Mouse (Mus musculus) heart, adult 2 months (tissue): Measurements from ENCODE around the gene Wdr26. TPM values are rescaled to one million over a fixed set of nuclear protein-coding genes. Genes with fewer than 3 reads are reported as not detected.
A peak's percentile ranks its signal among the peaks of the same experiment; 100 is the strongest.

Experiments used
- DNase-seq, 2 experiments: peaks; one replicate each; pipeline ENCODE4 v3.0.0; 2021
- H3K27ac ChIP-seq: fragments of 200-600 bp; 2 replicates; pipeline ENCODE4 v1.8.1; 2022
- H3K27me3 ChIP-seq: fragments of 200-500 bp; 2 replicates; pipeline ENCODE4 v1.6.1; 2012; ENCODE audit warnings: mild to moderate bottlenecking, low read length, inconsistent platforms, mixed read lengths; ENCODE audit not compliant: control insufficient read depth, insufficient read depth
- H3K36me3 ChIP-seq: fragments of 200-500 bp; 2 replicates; pipeline ENCODE4 v1.6.1; 2012; ENCODE audit warnings: low read length, inconsistent platforms; ENCODE audit not compliant: control insufficient read depth, insufficient read depth
- H3K4me1 ChIP-seq: fragments of 200-500 bp; 2 replicates; pipeline ENCODE4 v1.6.1; 2011; ENCODE audit warnings: low read length; ENCODE audit not compliant: control insufficient read depth, insufficient read depth
- H3K4me3 ChIP-seq: fragments of 200-600 bp; 2 replicates; pipeline ENCODE4 v1.8.1; 2022
- H3K79me2 ChIP-seq: fragments of 200-500 bp; replicated peaks from 2 replicates; pipeline ENCODE4 v1.6.1; 2012; ENCODE audit warnings: mild to moderate bottlenecking, inconsistent platforms, low read length, moderate library complexity, mixed read lengths; ENCODE audit not compliant: control insufficient read depth, insufficient read depth
- H3K9ac ChIP-seq: fragments of 200-500 bp; 2 replicates; pipeline ENCODE4 v1.6.1; 2012; ENCODE audit warnings: low read depth, mild to moderate bottlenecking, control low read depth, inconsistent platforms, low read length, mixed read lengths
- CTCF ChIP-seq: fragments of 200-600 bp; IDR thresholded peaks from 2 replicates; pipeline ENCODE4 v1.8.1; 2022; ENCODE audit warnings: antibody characterized with exemption, mild to moderate bottlenecking, moderate library complexity
- EP300 ChIP-seq: fragments of 200-500 bp; IDR thresholded peaks from 2 replicates; pipeline ENCODE4 v1.6.1; 2011; ENCODE audit warnings: low read depth, low read length, control low read depth; ENCODE audit not compliant: insufficient read depth
- POLR2A ChIP-seq: fragments of 200-500 bp; IDR thresholded peaks from 2 replicates; pipeline ENCODE4 v1.6.1; 2011; ENCODE audit warnings: mild to moderate bottlenecking, low read depth, low read length, control low read depth; ENCODE audit not compliant: insufficient read depth
- WGBS: fragments of 180-500 bp; shearing (Covaris S2); methylation state at CpG from one replicate; pipeline ENCODE4 v1.1.7; 2018; 5-methylcytosine and 5-hydroxymethylcytosine counted together
- intact Hi-C: fragments of 180-260 bp; cut with DNase I; formaldehyde crosslinking; loops from one replicate; pipeline ENCODE4 v1.15.1; 2025
- polyA plus RNA-seq: library from polyadenylated mRNA; depleted of rRNA; stranded (reverse); fragments of >200 nt; gene quantifications from 2 replicates; pipeline ENCODE4 v1.2.3, GENCODE M21; 2012
- total RNA-seq, 2 experiments: library from RNA; stranded (reverse); gene quantifications; 2 replicates each; pipeline ENCODE4 v1.2.3; 2021

The Wdr26 gene
- total and polyA plus RNA-seq, 3 experiments, result 30.2 to 99.7 (median 86.3) TPM

GRCm38 (mm10) chr1:181245067-181245466, 33.3 kb upstream of the Wdr26 start:
- no peak overlapping the region for H3K9ac ChIP-seq
- TF ChIP-seq EP300 (no peak), POLR2A (no peak), CTCF (no peak)
- no peaks in the 10 kb centered on the region for H3K36me3 ChIP-seq
- H3K79me2 ChIP-seq, result no peaks in the 10 kb centered on the region
- no peaks in the 10 kb centered on the region for H3K27me3 ChIP-seq
- WGBS, result 75% methylated on average over 2 of the region's 2 CpGs
- H3K27ac ChIP-seq, result no peak overlapping the region
- no peak overlapping the region for H3K4me3 ChIP-seq
- intact Hi-C loops, result no loop called here
- H3K4me1 ChIP-seq, result peaks cover 11% of the 10 kb centered on the region
- DNase-seq, result no peak

DNA sequence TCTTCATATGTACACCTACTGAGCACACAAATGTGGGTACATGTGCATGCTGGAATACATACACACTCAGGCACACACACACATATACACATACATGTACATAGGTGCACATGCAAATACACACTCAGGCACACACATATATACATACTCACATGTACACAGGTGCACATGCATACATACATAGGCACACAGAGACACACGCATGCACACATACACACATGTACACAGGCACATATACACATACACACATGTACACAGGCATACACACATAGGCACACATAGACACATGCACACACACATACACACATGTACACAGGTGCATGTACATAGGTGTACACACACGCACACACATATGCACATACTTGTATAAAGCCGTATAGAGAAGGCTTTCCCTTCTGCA, 29.4 kb upstream of the Wdr26 start:
- Histone ChIP-seq H3K36me3 (no peaks in the 10 kb centered on the region), H3K27ac (no peak overlapping the region), H3K4me1 (peaks cover 4% of the 10 kb centered on the region), H3K9ac (no peak overlapping the region), H3K4me3 (no peak overlapping the region), H3K27me3 (no peaks in the 10 kb centered on the region), H3K79me2 (no peaks in the 10 kb centered on the region)
- TF ChIP-seq POLR2A (no peak), EP300 (no peak), CTCF (no peak)
- intact Hi-C loops, result no loop called here
- DNase-seq, result no peak
- 100% methylated on average over 3 of the region's 3 CpGs for WGBS

GRCm38 (mm10) chr1:181237332-181237731, 25.5 kb upstream of the Wdr26 start:
- intact Hi-C loops, result no loop called here
- no peaks in the 10 kb centered on the region for H3K79me2 ChIP-seq
- H3K27me3 ChIP-seq, result no peaks in the 10 kb centered on the region
- H3K27ac ChIP-seq, result no peak overlapping the region
- H3K9ac ChIP-seq, result no peak overlapping the region
- peaks cover 6% of the 10 kb centered on the region for H3K4me1 ChIP-seq
- H3K4me3 ChIP-seq, result no peak overlapping the region
- no peaks in the 10 kb centered on the region for H3K36me3 ChIP-seq
- DNase-seq, result peak in 1 of 2 experiments; percentile 24
- 59% methylated on average over 5 of the region's 5 CpGs for WGBS
- TF ChIP-seq CTCF, result no peak
- no peak for TF ChIP-seq EP300
- no peak for TF ChIP-seq POLR2A

DNA sequence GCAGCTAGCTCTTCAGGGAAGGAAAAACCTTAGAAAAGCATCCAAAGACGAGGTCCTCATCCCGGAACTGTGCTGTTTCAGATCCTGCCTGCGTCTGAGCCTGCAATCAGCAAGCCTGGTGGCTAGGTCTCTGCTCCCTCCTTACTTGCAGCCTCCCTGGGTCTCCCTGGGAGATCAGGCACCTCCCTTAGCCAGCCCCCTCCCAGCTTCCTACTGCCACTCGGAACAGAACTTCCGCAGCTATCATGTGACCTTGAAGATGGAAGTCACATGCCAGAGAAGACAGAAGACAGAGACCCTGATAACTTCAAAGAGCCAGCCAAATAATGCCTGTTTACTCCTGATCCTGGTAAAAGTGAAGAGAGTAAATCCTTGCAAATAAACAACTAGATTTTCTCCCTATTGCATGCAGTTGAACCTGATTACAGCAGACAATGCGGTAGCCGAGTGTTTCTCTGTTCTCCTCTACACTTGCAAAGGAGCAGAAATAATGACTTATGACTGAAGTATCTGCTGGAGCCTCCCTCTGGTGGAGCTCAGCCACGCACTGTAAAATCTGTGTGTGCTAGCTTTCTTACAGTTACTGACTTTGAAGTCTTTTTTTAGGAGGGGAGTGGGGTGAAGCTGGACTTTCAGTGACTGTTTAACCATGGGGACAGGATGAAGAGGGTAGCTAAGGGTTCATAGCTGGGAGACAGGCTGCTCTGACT, 22.7 kb upstream of the Wdr26 start:
- H3K4me1 ChIP-seq, result peaks cover 12% of the 10 kb centered on the region
- DNase-seq, result peak; percentile 67 to 76
- no peaks in the 10 kb centered on the region for H3K36me3 ChIP-seq
- H3K79me2 ChIP-seq, result no peaks in the 10 kb centered on the region
- peak overlapping the region; percentile 51 for H3K9ac ChIP-seq
- no peak overlapping the region for H3K4me3 ChIP-seq
- peak overlapping the region; percentile 42 for H3K27ac ChIP-seq
- intact Hi-C loops, result no loop called here
- H3K27me3 ChIP-seq, result no peaks in the 10 kb centered on the region
- WGBS, result 27% methylated on average over 8 of the region's 8 CpGs
- TF ChIP-seq CTCF (no peak), EP300 (no peak), POLR2A (peak; percentile 72)

DNA sequence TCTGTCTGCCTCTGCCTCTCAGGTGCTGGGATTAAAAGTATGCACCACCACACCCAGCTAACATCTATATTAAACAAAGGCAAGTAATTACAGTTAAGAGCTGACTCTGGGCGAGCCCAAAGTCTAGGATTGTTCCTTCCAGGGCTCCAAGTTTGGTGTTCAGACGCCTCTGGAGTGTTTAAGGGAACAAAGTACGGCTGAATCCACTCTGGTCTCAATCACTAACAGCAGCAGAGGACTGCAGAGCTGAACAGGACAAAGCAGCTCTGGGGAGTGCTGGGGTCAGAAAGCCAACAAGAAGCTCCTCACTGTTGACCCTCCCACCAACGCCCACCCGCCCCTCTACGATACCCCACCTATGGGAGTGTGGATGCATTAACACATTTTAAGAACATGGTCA, 21.9 kb upstream of the Wdr26 start:
- H3K79me2 ChIP-seq, result no peaks in the 10 kb centered on the region
- intact Hi-C loops, result loop anchor here (2.0 kb wide), 1 partner anchor 89 kb away; the partner anchor contains the start of genes Cnih4 and Nvl
- H3K36me3 ChIP-seq, result no peaks in the 10 kb centered on the region
- peak overlapping the region; percentile 30; the same call in 1 of the 2 replicates for H3K27ac ChIP-seq
- H3K27me3 ChIP-seq, result no peaks in the 10 kb centered on the region
- TF ChIP-seq CTCF (no peak), EP300 (no peak), POLR2A (no peak)
- H3K4me3 ChIP-seq, result no peak overlapping the region
- peaks cover 12% of the 10 kb centered on the region for H3K4me1 ChIP-seq
- DNase-seq, result no peak
- 88% methylated on average over 6 of the region's 6 CpGs for WGBS
- H3K9ac ChIP-seq, result no peak overlapping the region

DNA sequence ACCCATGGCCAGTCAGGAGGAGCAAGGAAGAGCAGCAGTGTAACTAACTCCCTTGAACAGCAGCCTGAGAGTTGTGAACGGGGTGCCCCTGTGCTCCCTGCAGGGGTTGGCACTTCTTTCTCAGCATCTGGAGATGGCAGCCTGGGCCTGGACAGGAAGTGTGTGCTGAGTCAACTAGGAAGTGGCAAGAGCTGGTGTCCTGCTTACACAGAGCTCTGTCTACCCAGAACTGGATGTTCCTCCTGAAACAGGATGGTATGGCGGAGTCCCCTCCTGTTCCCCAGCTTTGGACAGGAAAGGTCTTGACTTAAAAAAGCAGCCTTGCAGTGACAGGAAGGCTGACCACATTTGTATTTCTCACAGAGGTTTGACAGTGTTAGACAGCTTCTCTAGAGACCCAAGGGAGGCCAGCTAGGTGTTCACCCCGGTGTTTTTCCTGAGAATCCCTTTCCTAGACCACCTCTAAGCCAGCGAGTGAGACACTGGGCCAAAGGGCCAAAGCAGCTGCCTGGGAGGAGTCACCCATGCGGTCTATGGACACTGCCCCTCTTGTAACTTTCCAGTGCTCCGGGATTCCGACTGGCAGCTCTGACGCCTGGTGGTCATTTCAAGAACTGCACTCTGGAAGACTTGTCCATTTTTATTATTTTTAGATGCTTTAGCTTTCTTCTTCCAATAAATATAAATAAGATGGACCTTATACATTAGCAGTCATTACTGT, 20.7 kb upstream of the Wdr26 start:
- H3K4me3 ChIP-seq, result no peak overlapping the region

More for the DNA sequence above, 20.7 kb upstream of the Wdr26 start:
- peak; percentile 75 to 77 for DNase-seq
- intact Hi-C loops, result loop anchor here (1.0 to 2.0 kb wide), 2 partner anchors 20 to 88 kb away; partner anchors contain the start of genes Cnih4, Nvl and Wdr26
- Histone ChIP-seq H3K27ac (peak overlapping the region; percentile 72), H3K36me3 (no peaks in the 10 kb centered on the region), H3K4me1 (peaks cover 12% of the 10 kb centered on the region), H3K27me3 (no peaks in the 10 kb centered on the region), H3K79me2 (no peaks in the 10 kb centered on the region), H3K9ac (no peak overlapping the region; the same call in 1 of the 2 replicates)
- 18% methylated on average over 8 of the region's 8 CpGs for WGBS
- TF ChIP-seq POLR2A (peak; percentile 34; the same call in 1 of the 2 replicates), CTCF (peak; percentile 95), EP300 (peak; percentile 44; the same call in 1 of the 2 replicates)
